Mouse (Mus musculus) hindbrain, embryonic 11.5 days (tissue): Measurements from ENCODE around the gene Acbd7. TPM values are rescaled to one million over a fixed set of nuclear protein-coding genes. Genes with fewer than 3 reads are reported as not detected.
A peak's percentile ranks its signal among the peaks of the same experiment; 100 is the strongest.

ENCODE experiments used
- ATAC-seq: fragments of 200-750 bp; cut with Nextera tagmentation; 2 replicates; pipeline ENCODE4 v1.8.0; 2017; ENCODE audit warnings: mild to moderate bottlenecking, moderate TSS enrichment, moderate library complexity; ENCODE audit not compliant: low FRiP score
- DNase-seq: peaks from one replicate; pipeline ENCODE4 v3.0.0-alpha.2; 2015; ENCODE audit warnings: low spot score
- H3K27ac ChIP-seq: fragments of 300-500 bp; sonication (generic); 2 replicates; pipeline ENCODE4 v1.5.1; 2014; ENCODE audit warnings: mild to moderate bottlenecking, low read depth, low read length
- H3K27me3 ChIP-seq: fragments of 300-500 bp; sonication (generic); 2 replicates; pipeline ENCODE4 v1.6.1; 2014; ENCODE audit warnings: mild to moderate bottlenecking, low read length, moderate library complexity, mixed read lengths; ENCODE audit not compliant: control insufficient read depth, insufficient read depth
- H3K36me3 ChIP-seq: fragments of 300-500 bp; sonication (generic); 2 replicates; pipeline ENCODE4 v1.6.1; 2014; ENCODE audit warnings: mild to moderate bottlenecking, low read length, moderate library complexity, mixed read lengths; ENCODE audit not compliant: control insufficient read depth, insufficient read depth
- H3K4me1 ChIP-seq: fragments of 300-500 bp; sonication (generic); replicated peaks from 2 replicates; pipeline ENCODE4 v1.6.1; 2014; ENCODE audit warnings: low read length, mixed read lengths; ENCODE audit not compliant: control insufficient read depth, insufficient read depth
- H3K4me2 ChIP-seq: fragments of 300-500 bp; sonication (generic); replicated peaks from 2 replicates; pipeline ENCODE4 v1.6.1; 2014; ENCODE audit warnings: mild to moderate bottlenecking, low read depth, low read length
- H3K4me3 ChIP-seq: fragments of 300-500 bp; sonication (generic); 2 replicates; pipeline ENCODE4 v1.5.1; 2014; ENCODE audit warnings: low read depth, low read length
- H3K9ac ChIP-seq: fragments of 300-500 bp; sonication (generic); 2 replicates; pipeline ENCODE4 v1.6.1; 2014; ENCODE audit warnings: low read depth, low read length
- H3K9me3 ChIP-seq: fragments of 300-500 bp; sonication (generic); 2 replicates; pipeline ENCODE4 v1.6.1; 2016; ENCODE audit warnings: low read length; ENCODE audit not compliant: control insufficient read depth
- WGBS: fragments of 180-500 bp; shearing (Covaris S2); extraction: QIAGEN DNeasy Blood & Tissue Kit; methylation state at CpG from one replicate; pipeline ENCODE4 v1.1.7; 2014; 5-methylcytosine and 5-hydroxymethylcytosine counted together
- polyA plus RNA-seq: library from polyadenylated mRNA; unstranded; fragments of >200 nt; fragmentation: Nextera tagmentation; extraction: Ambion mirVana; gene quantifications from 2 replicates; pipeline ENCODE4 v1.2.1, GENCODE M21; 2014

Gene Acbd7
- 0.36 and 0.52 TPM in 2 replicates for polyA plus RNA-seq

DNA sequence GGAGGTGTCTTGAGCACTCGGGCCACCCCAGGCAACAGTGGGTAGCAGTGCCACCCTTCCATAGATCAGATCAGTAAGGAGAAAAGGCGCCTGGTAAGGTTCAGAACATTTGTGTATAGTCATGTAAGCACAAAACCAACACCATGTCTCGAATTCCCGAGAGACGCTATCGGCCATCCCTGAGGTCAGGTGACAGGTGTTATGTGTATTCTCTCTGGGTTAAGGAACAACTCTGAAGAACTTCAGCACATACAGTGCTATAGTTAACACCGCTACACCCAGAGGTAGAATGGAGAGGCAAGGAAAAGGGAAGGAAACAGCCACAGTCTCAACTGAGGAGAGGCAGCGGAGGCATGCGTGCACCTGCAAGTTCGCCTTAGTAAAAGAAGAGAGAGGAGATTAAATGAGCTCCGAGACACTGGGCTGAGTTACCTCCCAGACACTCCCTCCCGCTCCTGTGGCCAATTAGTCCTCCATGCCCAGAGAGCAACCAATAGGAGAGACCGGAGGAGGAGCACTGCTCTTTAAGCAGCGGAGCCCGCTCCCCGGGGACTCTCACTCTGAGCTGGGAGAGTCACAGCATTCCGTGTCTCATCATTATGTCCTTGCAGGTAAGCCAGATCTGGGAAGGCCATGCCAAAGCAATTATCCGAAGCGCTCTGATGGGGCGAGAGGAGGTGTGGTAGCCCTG is at the start of gene Acbd7:
Gene Acbd7 (plus strand): TSS at position 558 of the 691 bp plus-strand sequence.
- DNase-seq (peak; percentile 54), ATAC-seq (no peak)
- no peaks in the 10 kb centered on the region for H3K9me3 ChIP-seq
- 0 out of 2 replicates have a peak within 1 kb of the TSS, but pooled peaks have one; percentile 10 for H3K4me3 ChIP-seq
- H3K4me1 ChIP-seq, result no peaks in the 10 kb centered on the region
- no peak within 1 kb of the TSS for H3K9ac ChIP-seq
- 0 out of 2 replicates have a peak, but pooled peaks cover 2% of the 10 kb centered on the region for H3K27me3 ChIP-seq
- WGBS, result 7% methylated on average over 20 of the region's 20 CpGs
- peak within 1 kb of the TSS; percentile 36 for H3K4me2 ChIP-seq
- H3K36me3 ChIP-seq, result no peaks in the 10 kb centered on the region
- H3K27ac ChIP-seq, result no peak within 1 kb of the TSS

DNA sequence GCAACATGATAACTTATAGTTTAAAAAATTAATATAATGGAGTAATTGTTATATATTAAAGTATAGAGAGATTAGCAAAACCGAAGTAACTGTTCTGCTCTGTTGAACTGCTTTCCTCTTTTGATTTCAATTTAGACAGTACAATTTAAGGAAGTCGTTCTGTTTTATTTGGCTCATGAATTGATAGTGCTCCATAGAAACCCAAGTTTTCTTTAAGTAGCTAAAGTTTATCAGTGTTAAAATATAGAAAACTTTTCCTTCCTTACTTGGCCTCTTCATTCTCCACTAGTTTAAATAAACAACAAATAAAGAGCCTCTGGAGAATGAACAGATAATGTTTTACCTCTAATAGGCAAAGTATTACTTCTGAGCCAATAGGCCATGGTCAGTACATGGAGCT is 49.7 kb upstream of the Acbd7 start:
- Histone ChIP-seq H3K4me3 (no peak overlapping the region), H3K27me3 (no peaks in the 10 kb centered on the region), H3K4me1 (no peaks in the 10 kb centered on the region), H3K36me3 (no peaks in the 10 kb centered on the region), H3K4me2 (no peak overlapping the region), H3K9me3 (no peaks in the 10 kb centered on the region), H3K27ac (no peak overlapping the region), H3K9ac (no peak overlapping the region)
- WGBS, result 88% methylated on average over 2 of the region's 2 CpGs
- ATAC-seq (no peak), DNase-seq (no peak)

DNA sequence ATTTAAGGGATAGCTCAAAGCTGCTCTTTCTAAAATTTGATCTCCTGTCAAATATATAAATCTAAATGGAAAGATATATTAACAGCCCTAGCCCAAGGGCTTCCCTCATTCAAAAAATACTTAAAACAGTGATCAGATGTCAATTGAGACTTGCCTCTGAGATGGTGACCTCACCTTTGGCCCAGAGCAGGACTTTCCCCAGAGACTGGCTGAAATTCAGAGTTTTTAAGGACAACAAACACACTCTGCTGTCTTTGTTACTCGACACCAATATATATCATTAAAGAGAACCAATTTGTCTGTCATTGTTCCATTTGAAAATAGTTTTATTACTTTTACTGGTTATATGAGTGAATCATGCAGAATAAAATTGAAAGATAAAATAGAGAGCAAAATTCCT is 46.4 kb upstream of the Acbd7 start:
- Histone ChIP-seq H3K4me1 (no peaks in the 10 kb centered on the region), H3K9me3 (no peaks in the 10 kb centered on the region), H3K9ac (no peak overlapping the region), H3K27me3 (no peaks in the 10 kb centered on the region), H3K36me3 (no peaks in the 10 kb centered on the region), H3K4me3 (no peak overlapping the region), H3K4me2 (no peak overlapping the region), H3K27ac (no peak overlapping the region)
- DNase-seq, result no peak
- WGBS, result 88% methylated on average over 1 of the region's 1 CpGs
- no peak for ATAC-seq

DNA sequence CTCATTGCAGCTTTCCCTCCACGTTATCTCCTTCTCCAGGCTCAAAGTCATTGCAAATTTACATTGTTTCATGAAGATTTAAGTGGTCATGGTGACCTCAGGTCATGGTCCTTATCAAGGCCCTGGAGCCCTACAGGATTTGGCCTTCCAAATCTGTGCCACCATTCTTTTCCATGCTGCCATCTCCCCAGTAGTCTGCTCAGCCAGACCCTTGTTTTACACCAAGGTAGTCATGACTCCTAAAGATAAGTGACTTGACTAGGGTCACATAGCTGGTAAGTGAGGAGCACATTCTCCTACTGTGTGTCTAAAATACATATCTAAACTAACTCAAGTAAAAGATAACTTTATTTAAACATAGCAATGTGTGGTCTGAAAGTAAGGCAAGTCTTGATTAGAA is 43.8 kb upstream of the Acbd7 start:
- no peak overlapping the region for H3K4me2 ChIP-seq
- no peaks in the 10 kb centered on the region for H3K36me3 ChIP-seq
- no peak overlapping the region for H3K4me3 ChIP-seq
- H3K9me3 ChIP-seq, result no peaks in the 10 kb centered on the region
- DNase-seq (no peak), ATAC-seq (no peak)
- H3K9ac ChIP-seq, result no peak overlapping the region
- H3K27me3 ChIP-seq, result no peaks in the 10 kb centered on the region
- WGBS, result 84% methylated on average over 1 of the region's 1 CpGs
- no peaks in the 10 kb centered on the region for H3K4me1 ChIP-seq
- no peak overlapping the region for H3K27ac ChIP-seq

DNA sequence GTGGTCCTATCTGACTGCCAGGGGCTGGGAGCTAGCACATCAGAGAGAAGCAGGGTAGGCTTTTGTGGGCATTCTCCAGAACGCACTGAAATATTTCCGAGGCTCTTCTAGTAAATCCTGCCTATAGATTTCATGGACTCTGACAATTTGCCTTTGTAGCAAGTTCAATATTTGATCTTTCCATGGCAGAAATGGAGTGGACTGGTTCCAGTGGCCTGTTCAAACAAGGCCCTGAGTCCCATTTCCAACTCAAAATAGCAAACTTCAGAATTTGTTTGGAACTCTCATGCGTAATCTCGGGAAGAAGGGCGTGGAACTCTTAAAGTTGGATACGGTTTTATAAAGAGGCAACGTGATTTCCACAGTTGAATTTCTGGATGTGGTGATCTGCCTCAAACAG is 40.1 kb upstream of the Acbd7 start:
- Histone ChIP-seq H3K4me2 (no peak overlapping the region), H3K4me1 (no peaks in the 10 kb centered on the region), H3K9me3 (no peaks in the 10 kb centered on the region), H3K4me3 (no peak overlapping the region), H3K27ac (no peak overlapping the region), H3K36me3 (no peaks in the 10 kb centered on the region), H3K27me3 (no peaks in the 10 kb centered on the region), H3K9ac (no peak overlapping the region)
- DNase-seq (no peak), ATAC-seq (no peak)
- 92% methylated on average over 7 of the region's 7 CpGs for WGBS

DNA sequence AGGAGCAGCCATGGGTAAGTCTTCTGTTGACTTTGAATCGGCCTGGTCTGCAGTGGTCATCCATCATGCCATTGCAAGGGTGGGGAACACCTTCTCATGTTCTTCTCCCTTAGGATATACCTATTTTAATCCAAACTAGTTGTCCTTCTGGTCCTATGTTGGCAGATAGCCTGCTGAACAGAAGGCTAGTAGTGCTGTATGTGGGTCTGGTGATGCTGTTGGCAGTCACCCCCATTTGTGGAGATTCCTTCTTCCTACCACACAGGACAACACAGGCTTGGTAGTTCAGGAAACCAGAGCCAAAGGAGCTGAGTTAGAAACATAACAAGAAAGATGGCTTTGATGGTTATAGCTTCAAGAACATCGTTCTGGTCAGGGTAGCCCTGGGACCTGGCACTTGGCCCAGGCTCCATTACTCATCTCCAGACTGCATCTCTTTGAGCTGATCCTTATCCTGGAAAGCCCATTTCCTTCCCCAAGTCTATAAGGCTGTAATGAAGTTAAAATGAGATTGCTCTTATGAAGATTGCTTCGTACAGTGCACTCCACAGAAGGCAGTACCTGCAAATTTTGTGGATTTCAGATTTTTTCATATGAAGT is 30.4 kb upstream of the Acbd7 start:
- Histone ChIP-seq H3K9ac (no peak overlapping the region), H3K36me3 (no peaks in the 10 kb centered on the region), H3K27ac (no peak overlapping the region), H3K4me1 (no peaks in the 10 kb centered on the region), H3K9me3 (no peaks in the 10 kb centered on the region), H3K4me2 (no peak overlapping the region), H3K27me3 (no peaks in the 10 kb centered on the region), H3K4me3 (no peak overlapping the region)
- DNase-seq (no peak), ATAC-seq (no peak)
- WGBS, result 90% methylated on average over 3 of the region's 3 CpGs

DNA sequence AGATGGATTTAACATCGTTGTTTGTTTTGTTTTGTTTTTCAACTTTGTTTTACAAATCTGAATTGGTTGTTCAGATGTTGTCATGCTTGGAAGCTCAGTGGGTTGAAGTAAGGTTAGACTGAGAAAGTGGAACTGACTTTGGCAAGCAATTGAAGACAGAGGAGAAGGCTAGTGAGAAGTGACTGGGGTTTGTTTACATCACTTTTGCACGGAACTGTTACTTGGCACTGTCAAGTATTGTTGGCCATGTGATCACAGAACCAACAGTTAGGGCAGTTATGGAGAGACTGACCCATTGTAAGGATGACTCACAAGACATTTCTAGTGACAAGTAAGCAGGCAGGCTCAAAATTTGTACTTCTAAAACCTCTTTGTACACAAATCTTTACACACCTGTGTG is 12.8 kb upstream of the Acbd7 start:
- WGBS, result 88% methylated on average over 2 of the region's 2 CpGs
- no peaks in the 10 kb centered on the region for H3K4me1 ChIP-seq
- no peaks in the 10 kb centered on the region for H3K9me3 ChIP-seq
- H3K27ac ChIP-seq, result no peak overlapping the region
- H3K9ac ChIP-seq, result no peak overlapping the region
- H3K4me2 ChIP-seq, result no peak overlapping the region
- no peak overlapping the region for H3K4me3 ChIP-seq
- ATAC-seq (no peak), DNase-seq (no peak)
- no peaks in the 10 kb centered on the region for H3K27me3 ChIP-seq
- H3K36me3 ChIP-seq, result peaks cover 5% of the 10 kb centered on the region

DNA sequence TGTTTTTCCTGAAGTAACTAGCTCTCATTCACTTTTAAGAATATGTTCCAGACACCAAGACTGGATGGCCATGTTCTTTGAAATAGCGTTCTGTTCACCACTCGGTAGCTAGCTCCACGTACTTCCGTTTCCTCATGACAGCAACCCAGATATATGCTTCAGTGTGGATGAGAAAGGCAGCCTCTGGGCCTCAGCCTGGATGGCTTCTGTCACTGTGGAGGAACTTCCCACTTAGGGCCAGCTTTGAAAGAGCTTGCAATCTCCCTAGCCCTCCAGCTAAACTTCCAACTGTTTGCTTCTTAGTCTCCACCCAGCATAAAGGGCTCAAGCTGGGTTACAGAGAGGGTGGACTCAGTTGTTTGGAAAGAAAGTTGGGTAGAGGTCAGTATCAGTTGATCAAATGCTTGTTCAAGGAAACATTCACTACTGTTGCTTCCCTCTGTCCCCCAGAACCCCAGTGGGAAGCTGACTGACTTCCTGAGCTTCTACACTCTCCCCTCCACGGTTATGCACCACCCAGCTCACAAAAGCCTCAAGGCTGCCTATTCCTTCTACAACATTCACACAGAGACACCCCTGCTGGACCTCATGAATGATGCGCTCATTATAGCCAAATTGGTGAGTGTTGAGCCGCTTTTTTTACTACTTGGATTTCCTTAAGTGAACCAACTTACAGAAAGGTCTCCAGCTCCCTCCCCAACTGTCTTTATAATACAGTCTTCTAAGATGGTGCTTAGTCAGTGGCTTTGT is 11.4 kb upstream of the Acbd7 start:
- 95% methylated on average over 7 of the region's 7 CpGs for WGBS
- Histone ChIP-seq H3K4me2 (no peak overlapping the region), H3K4me3 (no peak overlapping the region), H3K27me3 (no peaks in the 10 kb centered on the region), H3K27ac (no peak overlapping the region), H3K9me3 (no peaks in the 10 kb centered on the region), H3K9ac (no peak overlapping the region), H3K4me1 (no peaks in the 10 kb centered on the region), H3K36me3 (peaks cover 5% of the 10 kb centered on the region)
- DNase-seq, result no peak
- ATAC-seq, result no peak
